Mouse (Mus musculus): Measurements from ENCODE around the gene Olfr1026.

DNA sequence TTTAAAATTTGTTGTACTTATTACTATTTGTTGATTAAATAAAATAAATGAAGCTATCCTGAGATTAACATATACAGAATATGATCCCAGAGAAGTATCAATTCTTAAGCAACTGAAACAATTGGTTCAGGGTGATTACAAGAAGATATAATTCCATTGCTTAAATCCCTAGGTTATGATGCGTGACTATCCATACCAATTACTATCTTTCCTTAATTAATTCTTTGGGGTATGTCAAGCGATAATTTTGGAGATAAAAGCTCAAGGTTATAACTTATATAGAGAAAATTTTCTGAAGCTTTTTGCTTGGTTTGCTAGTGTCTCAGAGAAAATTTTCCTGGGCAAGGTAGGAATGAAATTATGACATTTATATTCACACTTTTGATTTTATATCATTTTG is 52.2 kb downstream of the Olfr1026 start, which contains the start of gene Olfr1029:
- TF ChIP-seq CTCF (IDR thresholded peaks at IDR 0.05; ENCODE audit: low read depth, low read length) (no peak), GATA1 (IDR thresholded peaks at IDR 0.05; ENCODE audit: borderline replicate concordance, low read length) (no peak), TAL1 (conservative IDR thresholded peaks at IDR 0.05; ENCODE audit: low read depth, low read length) (no peak), POLR2AphosphoS5 (IDR thresholded peaks at IDR 0.05; ENCODE audit: insufficient replicate concordance, low read depth, low read length) (no peak)

Data from G1E (cell line).